Mouse (Mus musculus) left cerebral cortex, postnatal 25 days (tissue): ENCODE data around the gene Raet1e. TPM values are rescaled to one million over a fixed set of nuclear protein-coding genes. Genes with fewer than 3 reads are reported as not detected.
"Not testable (repeated sequence)": the region's sequence is repeated elsewhere in the genome, so short reads cannot be mapped to it uniquely, and the experiment has no call there.

ENCODE experiments used
- DNase-seq, 2 experiments: peaks; one replicate each; pipeline ENCODE4 v3.0.0; 2022; ENCODE audit warnings: low spot score in 2 of 2, mixed read lengths in 1 of 2
- intact Hi-C: fragments of 180-260 bp; cut with DNase I; formaldehyde crosslinking; loops from one replicate; pipeline ENCODE4 v1.15.1; 2025
- total RNA-seq, 2 experiments: library from RNA; stranded (reverse); gene quantifications; 2 replicates each; pipeline ENCODE4 v1.2.3; 2021

The Raet1e gene
- total RNA-seq, 2 experiments from 2014 or later = not detected

DNA sequence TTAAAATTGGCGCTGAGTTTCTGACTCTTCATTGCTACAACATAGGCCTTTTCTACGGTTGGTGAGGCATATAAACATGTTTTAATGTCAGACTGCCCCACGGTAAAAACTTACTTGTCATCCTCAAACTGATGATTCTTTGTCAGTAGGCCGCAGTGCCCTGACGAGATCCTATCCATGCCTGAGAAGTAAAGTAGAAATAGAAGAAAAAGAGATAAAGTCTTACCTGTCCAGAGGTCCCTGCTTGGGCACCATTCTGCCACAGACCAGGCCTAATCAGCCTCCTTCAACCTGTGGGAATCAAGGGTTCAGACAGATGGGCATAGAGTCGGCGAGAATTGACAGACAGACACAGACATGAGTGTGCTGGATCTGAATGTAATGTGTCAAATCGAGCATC is 106.7 kb downstream of the Raet1e start:
- DNase-seq = no peak
- intact Hi-C loops = no loop called here

DNA sequence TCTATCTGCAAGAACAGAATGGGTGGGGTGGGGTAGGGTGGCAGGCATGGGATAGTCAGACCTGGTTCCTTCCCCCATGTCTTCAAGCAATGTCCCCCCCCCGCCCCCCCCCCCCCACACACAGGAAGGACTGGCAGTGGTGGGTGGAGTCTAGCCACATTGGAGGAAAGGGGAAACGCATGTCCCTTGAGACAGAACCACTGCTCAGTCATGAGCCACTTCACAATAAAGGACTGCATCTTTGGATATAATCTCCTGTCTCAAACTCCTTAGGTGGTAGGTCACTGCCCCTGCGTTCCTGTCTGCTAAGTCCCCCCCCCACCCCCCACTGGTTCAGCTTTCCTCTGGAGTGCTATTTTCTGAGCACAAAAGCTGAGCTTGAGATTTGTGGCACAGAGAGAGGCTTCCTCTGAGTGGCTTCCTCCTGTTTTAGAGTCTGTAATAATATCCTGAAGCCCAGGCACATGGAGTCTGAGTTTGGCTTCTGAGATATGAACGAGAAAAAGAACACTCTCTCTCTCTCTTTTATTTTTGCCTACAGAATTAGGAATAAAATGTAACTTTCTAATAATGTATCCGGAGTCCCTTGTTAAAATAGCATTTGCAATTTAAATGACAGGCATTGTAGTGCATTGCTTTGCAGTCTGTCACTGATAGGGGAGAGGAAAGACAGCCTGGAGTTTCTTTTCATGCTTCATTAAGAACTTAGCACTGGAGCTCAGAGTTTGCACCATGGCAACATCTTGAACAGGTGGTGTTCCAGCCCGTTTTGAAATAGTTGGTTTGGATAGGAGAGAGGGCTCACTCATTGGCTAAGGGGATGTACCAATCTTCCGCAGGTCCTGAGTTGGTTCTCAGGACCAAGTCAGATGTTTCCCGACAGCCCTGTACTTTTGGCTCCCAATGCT is 112.8 kb downstream of the Raet1e start:
- DNase-seq, intact Hi-C loops: not testable (repeated sequence)

DNA sequence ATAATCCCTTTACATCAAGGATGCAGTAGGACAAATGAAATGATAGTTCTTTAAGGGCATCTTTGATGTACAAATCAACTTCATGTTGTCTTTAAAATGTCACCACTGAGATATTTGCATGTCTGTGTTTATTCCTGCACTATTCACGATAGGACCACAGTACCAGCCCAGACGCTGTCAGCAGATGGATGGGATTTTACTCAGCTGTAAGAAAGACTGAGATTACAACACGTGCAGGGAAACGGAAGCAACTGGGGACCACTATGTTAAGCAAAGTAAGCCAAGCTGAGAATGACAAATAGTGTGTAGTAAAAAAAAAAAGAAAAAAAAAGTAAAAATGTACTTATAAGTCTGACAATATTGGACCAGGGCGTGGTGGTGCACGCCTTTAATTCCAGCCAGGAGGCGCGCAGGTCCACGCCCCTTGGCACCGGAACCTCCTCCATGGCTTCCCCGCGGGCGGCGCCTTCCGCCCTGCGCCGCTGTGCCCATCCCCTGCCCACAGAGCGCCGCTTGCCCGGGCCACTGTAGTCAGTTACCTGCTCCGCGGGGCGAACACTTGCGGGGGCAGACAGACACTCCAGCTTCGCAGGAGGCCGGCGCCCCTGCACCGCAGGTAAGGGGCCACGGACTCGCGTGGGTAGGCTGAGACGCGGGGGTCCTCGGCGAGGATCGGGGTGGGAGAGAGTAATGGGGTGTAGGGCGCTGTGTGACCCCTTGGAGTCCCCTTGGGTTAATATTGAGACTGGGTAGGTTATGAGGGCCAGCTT is 114.7 kb downstream of the Raet1e start:
- DNase-seq, intact Hi-C loops: not testable (repeated sequence)

DNA sequence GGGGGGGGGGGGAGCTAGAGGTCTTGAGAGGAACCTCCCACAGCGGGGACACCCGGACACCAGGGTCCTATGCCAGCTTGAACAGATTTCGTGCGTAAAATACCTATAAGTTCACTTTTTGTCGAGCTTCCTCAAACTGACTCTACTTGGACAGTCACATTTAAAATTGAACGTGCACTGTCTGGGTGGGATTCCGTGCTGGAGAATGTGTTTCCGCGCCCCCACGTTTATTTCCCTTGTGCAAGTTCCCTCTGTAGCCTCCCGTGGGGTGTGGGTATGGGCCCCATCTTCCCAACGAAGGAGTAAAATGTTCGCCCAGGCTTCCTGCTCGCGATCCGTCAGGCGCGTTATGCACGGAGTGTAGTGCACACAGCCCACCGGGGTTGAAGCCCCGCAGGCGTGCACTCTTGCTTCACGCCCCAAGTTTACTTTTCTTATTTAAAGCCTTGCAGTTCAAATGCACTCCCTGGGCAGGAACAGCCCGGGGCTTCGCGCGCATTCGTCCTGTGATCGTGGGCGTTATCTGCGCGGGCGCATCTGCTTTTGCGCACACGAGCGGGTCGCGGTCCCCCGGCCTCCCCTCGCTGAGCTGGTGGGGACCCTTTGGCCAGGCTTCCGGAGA is 115.4 kb downstream of the Raet1e start:
- intact Hi-C loops = no loop called here

DNA sequence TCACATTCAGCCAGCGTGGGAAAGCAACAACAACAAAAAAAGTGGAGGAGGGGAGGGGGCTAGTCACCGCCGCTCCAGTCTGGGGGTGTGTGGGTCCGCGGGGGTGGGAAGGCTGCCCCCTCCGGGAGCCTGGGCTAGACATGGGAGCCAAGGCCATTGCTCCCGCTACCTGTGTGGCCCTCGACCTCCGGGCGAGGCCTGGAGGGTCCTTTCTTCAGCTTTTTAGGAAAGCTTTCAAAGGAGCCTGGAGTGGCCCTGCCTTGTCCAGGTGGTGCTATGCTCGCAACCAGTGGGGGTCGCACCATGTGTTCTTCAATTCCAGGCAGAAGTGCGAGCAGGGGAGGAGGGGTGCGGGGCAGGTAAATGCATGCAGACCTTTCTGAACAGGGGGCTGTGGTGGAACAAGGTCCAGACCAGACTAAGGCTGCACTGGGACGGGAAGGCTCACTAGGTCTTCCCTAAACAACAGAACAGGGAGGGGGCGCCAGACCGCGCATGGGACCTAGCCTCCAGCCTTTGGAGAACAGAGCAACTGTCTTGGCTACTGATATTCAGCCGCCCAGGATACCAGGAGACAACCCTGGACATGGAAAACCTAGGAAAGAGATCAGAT is 116.2 kb downstream of the Raet1e start:
- intact Hi-C loops = no loop called here
- DNase-seq = no peak

More for the DNA sequence above, 115.4 kb downstream of the Raet1e start:
- DNase-seq = no peak

DNA sequence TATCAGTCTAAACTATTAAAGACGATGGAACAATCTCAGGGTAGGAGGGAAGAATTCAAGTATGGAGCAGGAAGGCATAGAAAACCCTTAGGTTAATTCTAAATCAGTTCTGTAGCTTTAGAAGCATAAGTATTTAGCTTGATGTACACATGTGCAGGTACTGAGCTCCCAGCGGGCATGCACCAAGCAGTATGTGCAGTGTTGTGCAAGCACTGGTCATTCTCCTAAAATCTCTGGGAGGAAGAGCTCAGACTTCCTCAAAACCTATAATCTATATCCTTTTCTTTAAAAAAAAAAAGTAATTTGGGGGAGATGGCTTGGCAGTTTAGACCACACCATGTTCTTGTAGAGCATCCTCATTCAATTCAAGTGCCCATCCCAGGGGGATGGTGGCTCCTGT is 120.1 kb downstream of the Raet1e start:
- DNase-seq, intact Hi-C loops: not testable (repeated sequence)

DNA sequence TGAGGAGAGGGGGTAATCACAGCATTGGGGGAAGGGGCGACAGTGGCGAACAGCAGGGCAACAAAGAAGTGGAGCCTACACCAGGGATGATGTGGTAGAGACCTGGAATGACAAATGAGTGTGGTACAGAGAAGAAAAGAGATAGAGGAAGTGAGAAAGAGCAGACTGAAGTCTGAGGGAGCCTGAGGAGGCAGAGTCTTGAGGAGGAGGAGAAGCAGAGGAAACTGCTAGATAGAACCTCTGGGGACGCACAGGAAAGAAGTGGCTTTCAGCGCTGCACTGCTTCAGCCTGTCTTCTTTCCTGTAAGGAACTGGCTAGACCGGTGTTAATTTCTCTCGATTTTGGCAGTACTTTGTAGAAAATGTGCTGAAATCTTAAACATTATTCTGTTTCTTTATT is 124.4 kb downstream of the Raet1e start:
- intact Hi-C loops = no loop called here
- DNase-seq = no peak

DNA sequence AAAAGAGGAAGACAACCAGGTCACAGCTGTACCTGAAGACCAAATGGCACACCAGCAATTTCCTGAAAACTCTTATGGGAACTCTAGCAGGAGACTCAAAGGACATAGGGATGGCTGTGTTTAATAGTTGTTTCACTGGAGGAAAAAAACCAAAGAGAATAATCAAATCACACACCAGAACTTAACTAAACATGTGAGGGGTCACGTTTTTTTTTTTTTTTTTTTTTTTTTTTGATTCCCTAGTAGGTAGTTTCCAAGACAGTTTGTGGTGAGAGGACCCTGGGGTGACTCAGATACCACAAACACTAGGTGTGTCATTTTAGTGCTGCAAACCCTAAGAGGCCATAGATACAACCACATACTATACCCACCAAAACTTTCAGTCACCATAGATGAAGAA is 137.3 kb downstream of the Raet1e start:
- DNase-seq = no peak
- intact Hi-C loops = no loop called here

DNA sequence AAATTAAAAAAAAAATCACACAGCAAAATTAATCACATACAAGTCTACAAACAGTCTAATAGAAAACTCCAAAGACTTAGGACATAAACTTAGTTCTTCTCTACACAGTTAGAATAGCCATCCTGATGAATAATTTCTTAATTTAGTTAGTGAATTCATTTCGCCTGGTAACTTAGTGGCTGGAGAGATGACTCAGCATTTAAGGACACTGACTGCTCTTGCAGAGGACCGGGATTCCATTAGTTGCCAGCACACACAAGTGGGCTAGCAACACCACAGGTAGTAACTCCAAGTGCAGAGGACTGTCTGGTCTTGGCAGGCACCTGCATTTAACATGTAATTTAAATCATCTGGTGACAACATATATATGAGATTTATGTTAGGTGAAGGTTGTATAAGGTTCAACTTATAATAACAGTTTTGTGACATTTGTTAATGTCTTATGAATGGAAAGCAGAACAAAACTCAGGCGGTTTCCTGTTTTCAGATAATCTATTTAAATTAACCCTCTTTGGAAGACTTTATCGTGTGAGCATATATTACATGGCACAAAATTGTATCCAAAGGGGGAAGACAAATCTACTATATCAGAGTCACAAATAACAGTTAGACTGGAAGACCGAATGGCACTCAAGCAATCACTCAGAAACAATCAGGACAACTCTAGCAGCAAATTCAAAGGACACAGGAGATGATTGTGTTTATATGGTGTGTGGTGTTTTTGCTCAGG is 138.8 kb downstream of the Raet1e start:
- intact Hi-C loops = no loop called here
- DNase-seq = no peak

DNA sequence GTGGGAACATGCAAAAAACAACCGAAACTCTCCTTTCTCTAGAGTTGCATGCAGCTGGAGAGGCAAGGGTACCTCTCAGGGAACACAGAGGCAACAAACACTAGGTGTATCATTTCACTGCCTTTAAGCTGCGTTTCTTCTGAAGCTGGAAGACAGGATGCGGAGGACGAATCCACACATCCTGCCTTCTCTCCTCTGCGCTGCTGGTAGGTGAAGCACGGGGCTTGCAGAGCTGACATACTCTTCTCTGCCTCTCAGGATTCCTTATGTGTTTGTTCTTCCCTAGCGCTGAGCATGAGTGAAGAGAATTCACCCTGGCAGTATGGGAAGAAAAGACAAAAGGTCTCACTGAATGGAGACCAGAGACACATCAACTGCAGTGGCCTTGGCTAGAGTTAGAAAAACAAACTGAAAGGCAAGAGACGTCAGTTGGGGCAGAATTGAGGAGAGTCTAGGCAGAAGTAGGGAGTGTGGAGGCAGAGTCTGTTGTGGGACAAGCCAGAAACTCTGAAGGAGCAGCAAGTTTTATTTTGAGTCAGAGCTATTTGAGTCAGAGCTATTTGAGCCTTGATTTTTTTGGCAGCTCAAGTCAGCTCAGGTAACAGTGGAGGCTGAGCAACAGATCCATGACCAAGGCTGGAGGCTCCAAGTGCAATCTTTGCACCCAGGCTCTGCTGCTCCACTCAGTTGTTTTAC is 139.5 kb downstream of the Raet1e start:
- intact Hi-C loops = no loop called here
- peak in 1 of 2 experiments; percentile 12 for DNase-seq

DNA sequence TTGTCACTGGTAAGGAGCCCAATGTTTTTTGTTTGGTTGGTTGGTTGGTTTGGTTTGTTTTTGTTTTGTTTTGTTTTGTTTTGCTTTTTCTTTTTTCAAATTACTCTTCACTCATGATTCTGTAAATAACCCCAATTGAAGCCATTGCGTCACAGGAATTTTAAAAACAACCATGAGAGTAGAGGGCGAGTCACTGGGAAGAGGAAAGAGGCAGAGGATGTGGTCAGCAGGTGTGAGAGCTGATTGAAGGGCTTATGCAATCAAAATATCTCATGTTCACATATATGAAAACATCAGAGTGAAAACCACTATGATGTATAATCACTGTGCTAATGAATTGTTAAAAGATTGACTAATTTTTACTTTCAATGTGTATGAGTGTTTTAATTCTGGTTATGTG is 141.0 kb downstream of the Raet1e start:
- no peak for DNase-seq

DNA sequence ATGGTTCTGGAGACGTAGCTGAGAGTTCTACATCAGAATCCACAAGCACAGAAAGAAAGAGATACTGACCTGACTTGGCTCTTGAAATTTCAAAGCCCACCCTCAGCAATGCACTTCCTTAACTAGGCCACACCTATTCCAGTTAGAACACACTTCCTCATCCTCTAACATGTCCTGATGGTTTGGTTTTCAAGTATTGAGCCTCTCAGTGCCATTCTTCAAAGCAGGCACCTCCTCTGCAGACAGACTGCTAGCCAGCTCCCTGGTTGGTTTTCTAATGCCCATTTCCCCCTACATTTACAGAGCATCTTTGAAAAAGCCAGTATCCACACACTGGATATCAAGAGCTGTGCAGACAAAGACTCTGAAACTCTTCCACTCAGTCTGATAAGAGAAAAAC is 143.3 kb downstream of the Raet1e start:
- intact Hi-C loops = no loop called here
- no peak for DNase-seq

More for the DNA sequence above, 141.0 kb downstream of the Raet1e start:
- intact Hi-C loops = no loop called here

DNA sequence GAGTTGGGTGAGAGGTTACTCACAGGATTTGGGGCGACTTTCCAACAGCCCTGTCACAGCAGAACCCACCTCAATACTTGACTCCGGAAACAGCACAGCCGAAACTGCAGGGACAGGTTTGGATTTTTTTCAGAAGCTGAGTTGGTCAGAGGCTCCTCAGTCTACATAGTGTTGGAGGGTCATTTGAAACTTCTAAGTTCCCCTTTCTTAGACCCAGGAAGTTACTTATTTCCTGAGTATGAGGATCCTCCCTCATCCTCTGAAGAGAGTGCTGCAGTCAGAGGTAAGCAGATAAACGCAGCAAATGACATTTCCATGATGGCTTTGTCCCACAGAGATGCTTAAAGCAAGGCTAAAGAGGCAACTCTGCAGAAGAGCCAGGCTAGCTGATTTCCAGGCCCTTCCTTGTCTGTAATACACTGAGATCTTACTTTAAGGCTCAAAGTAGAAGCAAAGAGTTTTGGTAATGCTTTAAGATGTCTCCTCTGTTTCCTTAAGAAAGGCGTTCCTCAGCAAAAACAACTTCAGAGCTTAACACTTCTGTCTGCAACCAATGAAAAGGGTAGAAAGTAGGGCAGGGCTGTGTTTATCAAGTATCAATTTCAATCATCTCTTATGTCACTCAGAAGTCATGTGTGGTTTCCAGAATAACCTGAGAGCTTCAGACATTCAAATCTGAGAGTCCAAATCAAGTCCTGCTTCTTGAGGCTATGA is 144.1 kb downstream of the Raet1e start:
- no peak for DNase-seq
- intact Hi-C loops = no loop called here

DNA sequence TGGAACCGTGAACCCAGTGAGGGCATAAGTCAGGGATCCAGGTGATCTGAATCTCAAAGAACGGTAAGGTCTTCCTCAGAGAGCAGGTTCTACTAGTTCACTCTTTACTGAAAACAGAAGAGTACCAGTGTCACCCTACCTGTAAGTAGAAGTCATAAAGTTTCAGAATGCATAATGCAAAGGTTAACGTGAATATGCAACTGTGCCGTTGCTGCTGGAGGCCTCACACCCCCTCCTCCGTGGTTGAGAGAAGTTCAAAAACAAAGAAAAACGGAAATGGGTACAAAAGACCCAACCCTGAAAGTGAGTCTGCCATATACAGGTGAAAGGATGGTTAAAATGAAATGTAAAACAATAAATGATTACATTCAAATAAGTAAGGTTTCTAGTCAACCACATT is 145.4 kb downstream of the Raet1e start:
- DNase-seq = no peak
- intact Hi-C loops = no loop called here

DNA sequence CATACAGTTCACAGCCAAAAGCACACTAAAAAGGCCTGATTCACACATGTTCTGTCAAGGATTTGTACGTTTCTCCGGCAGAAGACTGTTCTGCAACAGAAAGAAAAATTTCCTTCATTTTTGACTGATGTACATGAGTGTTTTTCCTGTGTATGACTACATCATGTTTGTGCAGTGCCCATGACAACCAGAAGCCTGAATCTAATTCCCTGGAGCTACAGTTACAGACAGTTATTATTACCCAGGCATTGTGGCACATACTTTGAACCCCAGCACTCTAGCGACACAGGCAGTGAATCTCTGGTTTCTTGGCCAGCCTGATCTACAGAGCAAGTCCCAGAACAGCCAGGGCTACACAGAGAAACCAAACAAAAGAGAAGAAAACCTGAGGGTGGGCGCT is 147.4 kb downstream of the Raet1e start:
- intact Hi-C loops = no loop called here
- DNase-seq = no peak

DNA sequence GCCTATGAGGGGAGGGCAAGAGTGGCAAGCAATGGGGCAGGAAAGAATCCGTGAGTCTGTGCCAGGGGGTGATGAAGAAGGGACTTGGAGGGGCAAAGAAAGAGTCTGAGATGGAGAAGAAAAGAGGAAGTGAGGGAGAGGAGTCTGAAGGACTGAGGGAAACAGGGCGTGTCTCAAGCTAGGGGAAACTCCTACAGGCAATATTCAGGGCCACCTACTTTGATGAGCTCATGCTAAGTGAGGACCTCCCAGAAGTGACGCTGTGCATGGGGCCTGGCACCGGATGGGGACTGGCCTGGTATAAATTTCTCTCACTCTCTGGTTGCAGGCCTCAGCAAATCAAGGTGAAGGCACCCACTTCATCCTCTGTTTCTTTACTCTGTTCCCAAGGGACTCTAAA is 148.1 kb downstream of the Raet1e start:
- DNase-seq = no peak
- intact Hi-C loops = no loop called here

DNA sequence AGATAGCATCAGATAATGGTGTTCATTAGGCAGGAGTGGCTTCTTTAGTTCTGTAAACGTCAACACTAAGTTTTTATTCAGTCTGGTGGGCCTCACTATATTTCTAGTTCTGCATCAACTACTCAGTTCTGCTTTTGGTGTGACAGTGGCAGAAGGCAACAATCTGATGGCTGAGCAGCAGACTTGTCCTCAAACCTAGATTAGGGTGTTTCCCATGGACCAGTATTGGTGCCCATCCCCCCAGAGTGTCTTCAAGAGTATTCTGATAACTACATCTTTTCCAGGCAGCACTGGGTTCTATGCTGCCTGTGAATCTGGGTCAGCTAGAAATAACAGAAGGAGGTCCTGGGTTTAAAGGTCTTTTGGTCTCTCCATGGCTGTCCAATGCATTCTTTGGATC is 149.9 kb downstream of the Raet1e start:
- DNase-seq = no peak
- intact Hi-C loops = no loop called here

DNA sequence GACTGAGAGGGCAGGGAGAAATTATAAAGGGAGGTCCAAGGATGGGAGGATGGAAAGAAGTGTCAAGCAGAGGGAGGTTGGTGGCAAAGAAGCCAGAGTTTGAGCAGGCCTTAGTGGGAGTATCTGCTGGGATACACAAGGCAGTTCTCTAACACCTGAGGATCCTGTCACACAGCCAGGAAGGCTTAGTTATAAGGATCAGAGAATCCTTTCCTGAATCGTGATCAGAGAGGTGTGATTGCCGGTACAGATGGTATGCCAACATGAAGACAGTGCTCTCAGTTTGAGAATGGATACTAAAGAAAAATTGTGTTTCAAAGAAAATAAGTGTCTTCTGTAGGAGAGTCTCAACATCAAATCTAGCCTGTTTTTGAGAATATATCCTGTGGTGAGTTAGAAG is 164.5 kb downstream of the Raet1e start:
- intact Hi-C loops = no loop called here
- peak in 1 of 2 experiments; percentile 31 for DNase-seq
